Mouse (Mus musculus) ES-E14 (cell line): ENCODE measurements around the gene Cdkn1a.

Experiments used
- CHD2 ChIP-seq: IDR thresholded peaks from 2 replicates; pipeline ENCODE4 v1.6.1; 2014; ENCODE audit warnings: mild to moderate bottlenecking, low read depth, low read length, inconsistent platforms
- HCFC1 ChIP-seq: IDR thresholded peaks from 2 replicates; pipeline ENCODE4 v1.6.1; 2012; ENCODE audit warnings: low read length, inconsistent platforms, borderline replicate concordance; ENCODE audit not compliant: insufficient read depth
- MAFK ChIP-seq: IDR thresholded peaks from 2 replicates; pipeline ENCODE4 v1.6.1; 2014; ENCODE audit warnings: mild to moderate bottlenecking, low read depth, low read length, inconsistent platforms; ENCODE audit not compliant: insufficient read depth
- ZC3H11A ChIP-seq: IDR thresholded peaks from 2 replicates; pipeline ENCODE4 v1.6.1; 2012; ENCODE audit warnings: low read depth, mild to moderate bottlenecking, inconsistent platforms, low read length, borderline replicate concordance
- ZNF384 ChIP-seq: IDR thresholded peaks from 2 replicates; pipeline ENCODE4 v1.6.1; 2012; ENCODE audit warnings: low read depth, low read length, inconsistent platforms

GRCm38 (mm10) chr17:29045741-29046530, 44.8 kb upstream of the Cdkn1a start:
- no peak for TF ChIP-seq MAFK
- TF ChIP-seq ZC3H11A, result no peak
- TF ChIP-seq HCFC1, result no peak
- TF ChIP-seq ZNF384, result no peak
- TF ChIP-seq CHD2, result no peak
